Mouse (Mus musculus): ENCODE results near the gene Kptn.

Gene Kptn

DNA sequence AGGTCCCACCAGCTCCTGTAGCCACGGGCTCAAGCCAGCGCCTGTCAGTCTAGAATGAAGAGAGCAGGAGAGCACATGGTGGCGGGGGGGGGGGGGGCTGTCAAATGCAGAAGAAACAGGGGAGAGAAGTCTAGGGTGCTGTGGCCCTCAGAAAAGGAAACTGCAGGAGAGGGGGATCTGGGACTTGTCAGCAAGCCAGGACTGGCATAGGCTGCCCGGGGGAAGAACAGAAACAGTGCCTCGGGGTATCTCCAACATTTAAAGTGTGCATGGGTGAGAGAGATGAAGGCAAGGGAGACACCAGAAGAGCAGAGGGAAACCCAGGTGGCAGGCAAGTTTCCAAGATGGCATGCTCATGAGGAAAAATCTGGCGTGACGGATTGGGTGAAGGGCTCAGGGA lies 42.3 kb downstream of the Kptn start:
- peak; percentile 58 to 67 for DNase-seq

DNA sequence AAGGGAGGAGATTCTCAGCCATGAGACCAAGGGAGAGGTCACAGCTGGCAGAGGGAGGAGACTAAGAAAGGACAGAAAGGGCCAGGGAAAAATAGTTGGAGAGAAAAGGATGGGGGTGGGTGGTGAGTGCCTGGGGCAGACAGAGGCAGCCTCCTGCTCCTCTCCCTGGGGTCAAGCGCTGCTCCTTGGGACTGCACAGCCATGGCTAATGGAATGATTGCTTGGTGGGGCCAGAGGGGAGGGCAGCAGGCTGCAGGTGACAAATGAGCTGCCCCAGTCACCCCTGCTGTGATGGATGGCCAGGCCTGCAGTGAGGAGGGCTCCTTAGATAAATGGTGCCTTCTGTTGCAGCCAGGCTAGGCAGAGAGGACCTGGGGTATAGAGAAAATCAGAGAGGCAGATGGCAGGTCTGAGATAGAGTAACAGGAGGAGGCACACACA lies 52.5 kb downstream of the Kptn start:
- DNase-seq: peak; percentile 63 to 73

DNA sequence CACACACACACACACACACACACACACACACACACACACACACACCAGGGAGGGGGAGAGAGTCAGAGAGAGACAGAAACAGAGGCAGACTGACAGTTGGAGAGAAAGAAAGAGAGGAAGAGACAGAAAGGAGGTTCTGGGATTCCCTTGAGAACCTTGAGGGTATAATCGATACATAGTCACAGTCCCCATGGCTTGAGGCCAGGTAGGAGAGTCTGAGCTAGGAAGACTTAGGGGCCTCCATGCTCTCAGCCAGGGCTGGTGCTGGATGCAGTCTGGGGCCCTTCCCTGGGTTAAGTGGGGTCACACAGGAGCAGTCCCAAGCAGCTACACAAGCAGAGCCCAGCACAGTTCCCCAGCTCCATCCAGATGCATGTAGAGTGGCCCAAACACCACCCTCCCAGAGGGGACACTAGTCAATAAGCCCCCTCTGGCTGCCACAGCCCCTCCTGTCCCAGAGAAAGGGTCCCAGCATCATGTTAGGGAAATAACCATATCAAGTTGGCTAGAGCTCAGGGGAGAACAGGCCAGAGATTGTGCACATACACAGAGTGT lies 53.0 kb downstream of the Kptn start:
- peak in 1 of 2 experiments; percentile 31 for DNase-seq

DNA sequence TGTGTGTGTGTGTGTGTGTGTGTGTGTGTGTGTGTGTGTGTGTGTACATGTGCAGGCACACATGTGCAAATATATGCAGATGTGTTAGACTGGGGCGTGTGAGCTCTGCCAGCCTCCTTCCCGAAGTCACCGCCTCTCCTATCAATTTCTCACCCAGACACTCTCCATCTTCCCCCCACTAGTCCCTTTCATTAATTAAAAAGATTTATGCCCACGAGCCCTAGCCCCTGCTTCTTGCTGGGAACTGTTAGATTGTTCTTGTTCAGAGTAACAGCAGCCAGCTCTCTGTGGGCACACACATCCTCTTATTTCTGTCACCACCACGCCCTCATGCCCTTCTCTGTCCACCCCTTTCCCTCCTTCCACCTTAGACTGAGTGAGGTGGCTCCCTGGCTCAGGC lies 53.5 kb downstream of the Kptn start:
- DNase-seq: peak in 1 of 2 experiments; percentile 23

DNA sequence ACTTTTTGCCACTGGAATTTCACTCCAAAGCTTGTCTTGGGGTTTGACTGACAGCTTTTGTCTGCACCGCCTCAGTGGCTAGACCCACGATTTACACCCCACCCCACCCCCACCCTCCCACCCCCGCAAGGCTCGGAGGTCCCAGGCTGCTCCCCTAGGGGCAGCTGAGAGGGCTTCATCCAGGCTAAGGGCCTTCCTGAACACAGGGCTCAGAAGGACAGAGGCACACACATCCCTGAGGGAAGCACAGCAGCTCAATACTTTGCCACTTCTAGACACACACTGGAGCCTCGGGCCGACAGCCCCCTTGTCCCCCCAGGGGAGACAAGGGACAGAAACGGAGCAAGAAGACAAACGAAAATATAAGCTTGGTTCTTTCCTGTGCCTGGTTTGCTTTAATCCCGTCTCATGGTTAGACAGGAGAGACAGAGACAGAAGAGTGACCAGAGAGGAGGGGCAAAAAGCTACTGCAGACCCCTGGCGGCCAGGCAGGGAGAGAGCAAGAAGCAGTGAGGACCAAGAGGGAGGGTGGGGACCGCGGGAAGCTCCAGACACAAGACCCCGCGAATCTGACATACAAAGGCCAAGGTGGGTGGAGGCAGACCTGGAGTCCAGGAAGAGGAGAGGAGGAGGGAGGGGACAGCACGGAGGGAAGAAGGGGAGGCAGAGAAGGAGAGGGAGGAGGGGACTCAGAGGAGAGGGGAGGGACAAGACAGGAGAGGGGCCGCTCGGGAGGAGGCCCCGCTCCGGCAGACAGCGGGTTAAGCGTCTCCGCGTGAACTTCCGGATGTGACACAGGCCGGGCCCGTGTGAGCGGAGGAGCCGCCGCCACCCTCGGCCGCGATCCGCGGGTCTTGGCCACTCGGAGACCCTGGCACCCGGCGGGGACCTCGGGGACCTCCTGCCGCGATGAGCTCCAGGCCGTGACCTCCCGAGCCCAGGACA lies 55.2 kb downstream of the Kptn start, which contains the start of gene Meis3:
Gene Meis3, plus strand, starts transcription at position 494 of the 945 bp plus-strand sequence.
- DNase-seq: peak; percentile 66 to 74

DNA sequence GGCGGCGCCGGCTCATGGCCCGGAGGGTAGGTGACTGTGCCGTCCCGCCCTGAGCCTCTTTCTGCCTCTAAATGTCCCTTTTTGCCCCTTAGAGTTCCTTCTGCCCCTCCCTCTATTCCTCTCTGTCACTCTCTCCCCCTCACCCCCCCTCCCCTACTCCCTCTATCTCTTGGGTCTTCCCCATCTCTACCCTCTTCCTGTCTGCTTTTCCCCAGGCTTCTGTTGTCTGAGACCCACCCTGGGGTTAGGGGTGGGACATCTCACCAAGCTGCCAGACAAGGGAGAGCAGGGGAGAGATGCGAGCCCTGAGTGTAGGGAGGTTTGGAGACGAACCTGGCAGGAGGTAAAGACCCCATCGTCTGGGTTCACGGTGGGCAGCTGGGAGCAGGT lies 55.8 kb downstream of the Kptn start:
- DNase-seq: no peak
